In genomic region chr10:120487881-120488280, GRCm38 (mm10) we compare ENCODE assay signal across 24 mouse cellular contexts. TPM values are rescaled to one million over a fixed set of nuclear protein-coding genes. Genes with fewer than 3 reads are reported as not detected.
DNase-seq lines count a peak whose midpoint lies in the region; ATAC-seq lines count a peak whose summit lies in the region.
"Had no signal": no experiment of that assay in that cellular context is flagged by ENCODE, and none has a peak within 500 bp of the region (broad histone marks: within the 10 kb centered on the region; RNA-seq: fewer than 3 reads in every experiment).

No protein-coding gene starts in this region.

- no peak overlapping the region for H3K4me2 ChIP-seq in heart, embryonic 12.5 days
- H3K4me2 ChIP-seq: embryonic facial prominence, embryonic 12.5 days; forebrain, embryonic 13.5 days had no signal

- H3K27me3 ChIP-seq in heart, embryonic 12.5 days (replicated peaks) = no peaks in the 10 kb centered on the region
- H3K27me3 ChIP-seq: CH12.LX; embryonic facial prominence, embryonic 12.5 days; forebrain, embryonic 13.5 days; Patski had no signal

- peaks cover 8% of the 10 kb centered on the region for H3K9me3 ChIP-seq in heart, embryonic 12.5 days (replicated peaks)

- no peak overlapping the region for H3K27ac ChIP-seq in heart, embryonic 12.5 days (ENCODE audit: poor library complexity, severe bottlenecking)
- H3K27ac ChIP-seq: embryonic facial prominence, embryonic 10.5 days; embryonic facial prominence, embryonic 12.5 days; forebrain, embryonic 13.5 days had no signal

- no peaks in the 10 kb centered on the region for H3K36me3 ChIP-seq in heart, embryonic 12.5 days
- H3K36me3 ChIP-seq: embryonic facial prominence, embryonic 12.5 days; G1E had no signal

- ATAC-seq in heart, embryonic 12.5 days (ENCODE audit: insufficient number of reproducible peaks, low FRiP score) = no peak
- ATAC-seq: activated CD4-positive, CD25-positive, alpha-beta regulatory T cell, adult 4 months; CD4-positive, CD25-positive, alpha-beta regulatory T cell, adult 4 months; forebrain, embryonic 13.5 days; forebrain, embryonic 16.5 days; Patski had no signal

- H3K9ac ChIP-seq in heart, embryonic 12.5 days = no peak overlapping the region
- H3K9ac ChIP-seq: embryonic facial prominence, embryonic 12.5 days; forebrain, embryonic 13.5 days had no signal

- H3K4me1 ChIP-seq in heart, embryonic 12.5 days (replicated peaks) = no peaks in the 10 kb centered on the region
- H3K4me1 ChIP-seq: forebrain, embryonic 13.5 days had no signal

- no peak overlapping the region for H3K4me3 ChIP-seq in heart, embryonic 12.5 days
- H3K4me3 ChIP-seq: embryonic facial prominence, embryonic 10.5 days; embryonic facial prominence, embryonic 12.5 days; forebrain, embryonic 13.5 days had no signal

- DNase-seq in heart, adult 11 months = peak; percentile 64
- DNase-seq in R1 (ENCODE audit: low read depth, low spot score) = peak; percentile 53
- DNase-seq in right cerebral cortex, postnatal 14 days = no peak
- no peak for DNase-seq in frontal cortex, postnatal 36 days (ENCODE audit: low spot score in 2 of 2)
- DNase-seq: adrenal gland, adult 8-10 months; adrenal gland, postnatal 14 days; adrenal gland, postnatal 36 days; B cell, adult 2 months; cerebellum, adult 11-12 months; cerebellum, adult 2 months; cerebellum, adult 9-10 months; cerebellum, postnatal 10 days; cerebellum, postnatal 25 days had no signal

- WGBS in heart, embryonic 12.5 days = 94% methylated on average over 1 of the region's 1 CpGs

RNA-seq across cellular contexts. Expression of gene Hmga2, which starts 11.6 kb away (rescaled TPM):
- 21.3 and 23.3 TPM in 2 replicates for polyA plus RNA-seq in heart, embryonic 12.5 days (2016; fragmentation: Nextera tagmentation; extraction: Ambion mirVana)
- polyA plus RNA-seq: frontal cortex, adult 2 months; G1E had no signal

Comparison
In these comparisons a context has a peak if more than half of its experiments do, and no peak if none do; other contexts are left out.
1. DNase-seq: peak in heart, adult 11 months (single experiment) and R1 (single experiment); none in right cerebral cortex, postnatal 14 days (single experiment) and frontal cortex, postnatal 36 days (0 of 2).